Comparison of ENCODE assay signal across 19 mouse cellular contexts in the genomic region with DNA sequence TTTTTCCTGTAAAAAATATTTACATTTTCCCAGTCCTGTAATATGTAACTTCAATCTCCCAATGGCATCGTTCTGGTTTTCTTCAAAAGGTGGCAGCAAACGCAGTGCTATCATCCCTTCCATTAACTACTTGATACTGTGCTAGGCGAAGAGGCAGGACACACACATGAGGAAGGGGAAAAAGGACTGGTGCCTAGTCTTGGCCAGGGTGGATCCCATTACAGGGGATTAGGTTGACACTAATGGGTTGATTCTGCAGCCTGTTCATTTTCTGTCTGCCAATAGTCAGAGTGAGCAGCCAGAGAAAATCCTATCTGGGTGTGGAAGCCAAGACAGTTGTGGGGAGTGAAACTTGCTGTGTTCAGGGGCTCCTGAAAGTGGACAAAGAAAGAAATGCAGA.
DNase-seq lines count a peak whose midpoint lies in the region; TF ChIP-seq lines count a peak whose summit lies in the region.
"Had no signal": no experiment of that assay in that cellular context is flagged by ENCODE, and none has a peak within 500 bp of the region (broad histone marks: within the 10 kb centered on the region; RNA-seq: fewer than 3 reads in every experiment).

No protein-coding gene starts in this region.

- TF ChIP-seq CTCF in left cerebral cortex, adult 2 months (IDR thresholded peaks at IDR 0.05): no peak; the same call in 1 of the 2 replicates

- peak; percentile 8 for DNase-seq in embryo, embryonic 10 days (ENCODE audit: low spot score)
- DNase-seq in embryo, embryonic 11 days: no peak
- DNase-seq in gastrocnemius, postnatal 14 days: peak; percentile 4
- DNase-seq in gastrocnemius, postnatal 25 days: no peak
- peak; percentile 5 for DNase-seq in left cerebral cortex, postnatal 4 days
- no peak for DNase-seq in left cerebral cortex, adult 2 months (ENCODE audit: extremely low spot score in 1 of 2, low spot score in 2 of 2)
- DNase-seq in brain, adult 2 months (ENCODE audit: low read depth, low spot score): peak; percentile 4
- no peak for DNase-seq in retina, postnatal 1 day
- DNase-seq: adrenal gland, postnatal 36 days; cerebellum, adult 18-20 months; cerebellum, postnatal 36 days; gastrocnemius, adult 2 months; kidney, adult 11 months; lung, postnatal 10 days; right cerebral cortex, adult 18-20 months; right cerebral cortex, postnatal 4 days had no signal

- no peak overlapping the region for H3K4me3 ChIP-seq in left cerebral cortex, adult 2 months
- H3K4me3 ChIP-seq: gastrocnemius, adult 2 months; hindbrain, embryonic 12.5 days; midbrain, embryonic 10.5 days had no signal

- H3K27ac ChIP-seq in left cerebral cortex, adult 2 months: no peak overlapping the region
- H3K27ac ChIP-seq: gastrocnemius, adult 2 months; hindbrain, embryonic 12.5 days; kidney, postnatal 0 days; midbrain, embryonic 10.5 days had no signal

- intact Hi-C loops in gastrocnemius, postnatal 14 days (cut with DNase I; ENCODE audit: low total_unique reads): no loop called here
- intact Hi-C loops in left cerebral cortex, postnatal 4 days (cut with DNase I): no loop called here
- intact Hi-C loops in left cerebral cortex, adult 2 months (cut with DNase I): no loop called here

Comparison
In these comparisons a context has a peak if more than half of its experiments do, and no peak if none do; other contexts are left out.
1. DNase-seq: peak in embryo, embryonic 10 days (single experiment), gastrocnemius, postnatal 14 days (single experiment), left cerebral cortex, postnatal 4 days (single experiment) and brain, adult 2 months (single experiment); none in embryo, embryonic 11 days (single experiment), gastrocnemius, postnatal 25 days (single experiment), left cerebral cortex, adult 2 months (0 of 2) and retina, postnatal 1 day (single experiment).